Mouse (Mus musculus) gastrocnemius, adult 2 months (tissue): ENCODE results near the gene Tff1. TPM values are rescaled to one million over a fixed set of nuclear protein-coding genes. Genes with fewer than 3 reads are reported as not detected.

Experiments used
- DNase-seq: peaks from one replicate; pipeline ENCODE4 v3.0.0; 2022
- H3K27ac ChIP-seq: fragments of 200-600 bp; 2 replicates; pipeline ENCODE4 v1.8.1; 2022; ENCODE audit warnings: mild to moderate bottlenecking
- H3K4me3 ChIP-seq: fragments of 200-600 bp; 2 replicates; pipeline ENCODE4 v1.8.1; 2022; ENCODE audit warnings: mild to moderate bottlenecking, moderate library complexity
- CTCF ChIP-seq: fragments of 200-600 bp; IDR thresholded peaks from 2 replicates; pipeline ENCODE4 v1.8.1; 2022; ENCODE audit warnings: antibody characterized with exemption, mild to moderate bottlenecking, moderate library complexity
- intact Hi-C: fragments of 180-260 bp; cut with DNase I; formaldehyde crosslinking; loops from one replicate; pipeline ENCODE4 v1.15.1; 2025
- long read RNA-seq, 2 experiments: library from polyadenylated mRNA; stranded (forward); transcript quantifications; one replicate each; pipeline ENCODE4 v2.0.0; 2021
- total RNA-seq, 2 experiments: library from RNA; stranded (reverse); gene quantifications; 2 replicates each; pipeline ENCODE4 v1.2.3; 2021

Gene Tff1
- not detected for total RNA-seq
- long read RNA-seq, experiment 1, result 0 reads
- long read RNA-seq, experiment 2, result 0 reads

GRCm38 (mm10) chr17:31165127-31165526 lies at the start of gene Tff1:
Gene Tff1 (minus strand): TSS chr17:31165277.
- no peak within 1 kb of the TSS for H3K4me3 ChIP-seq
- no peak for DNase-seq
- no peak within 1 kb of the TSS for H3K27ac ChIP-seq
- intact Hi-C loops, result no loop called here
- no peak for TF ChIP-seq CTCF

- Histone ChIP-seq H3K27ac (no peak overlapping the region), H3K4me3 (no peak overlapping the region)
- DNase-seq, result no peak
- TF ChIP-seq CTCF, result no peak
- intact Hi-C loops, result no loop called here
Measured at GRCm38 (mm10) chr17:31211881-31212280, 46.8 kb upstream of the Tff1 start.

DNA sequence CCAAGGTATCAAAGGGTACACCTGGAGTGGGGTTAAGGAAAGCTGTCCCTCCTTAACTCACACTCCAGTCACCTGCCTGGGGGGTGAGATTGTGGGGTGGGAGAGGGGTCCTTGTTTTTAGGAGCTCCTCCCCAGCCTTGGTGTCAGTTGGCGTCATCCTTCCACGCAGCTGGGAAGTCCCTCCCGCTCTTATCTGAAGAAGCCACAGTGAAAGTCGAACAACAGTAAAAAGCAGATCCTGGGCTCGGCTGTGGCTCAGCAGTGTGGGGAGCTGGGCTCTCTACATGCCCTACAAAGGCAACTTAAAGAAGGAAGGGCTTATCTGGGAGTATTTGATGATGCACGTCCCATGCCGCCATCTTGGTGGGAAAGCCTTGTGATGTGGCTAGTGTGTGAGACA lies 45.2 kb upstream of the Tff1 start:
- intact Hi-C loops, result no loop called here
- no peak for TF ChIP-seq CTCF
- Histone ChIP-seq H3K27ac (no peak overlapping the region), H3K4me3 (no peak overlapping the region)
- no peak for DNase-seq

DNA sequence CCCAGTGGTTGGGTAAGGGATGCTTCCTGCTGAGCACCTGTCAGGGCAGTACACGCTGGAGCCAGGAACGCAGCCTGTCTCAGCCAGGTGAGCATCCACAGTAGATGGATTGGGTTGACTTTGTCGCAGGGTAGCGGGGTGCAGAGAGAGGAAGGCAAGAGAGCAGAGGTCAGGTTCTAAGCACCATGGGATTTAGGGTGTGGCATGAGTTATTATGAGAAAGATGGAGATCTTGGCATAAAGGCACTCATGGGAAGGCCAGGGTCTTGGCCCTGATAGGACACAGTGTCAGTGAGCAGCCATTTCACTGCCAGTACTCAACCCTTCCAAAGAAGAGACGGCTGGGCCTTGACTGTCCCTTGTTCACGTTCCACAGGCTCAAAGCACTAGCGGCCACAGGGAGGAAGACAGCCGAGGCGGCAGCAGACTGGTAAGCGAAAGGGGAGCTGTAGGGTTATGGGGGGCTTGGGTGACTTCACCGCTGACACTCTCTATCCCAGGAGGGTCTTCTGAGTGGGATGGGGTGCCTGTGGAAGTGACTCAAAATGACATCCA lies 44.4 kb upstream of the Tff1 start:
- TF ChIP-seq CTCF, result no peak
- Histone ChIP-seq H3K4me3 (no peak overlapping the region), H3K27ac (no peak overlapping the region)
- intact Hi-C loops, result no loop called here
- DNase-seq, result no peak

- H3K4me3 ChIP-seq, result no peak overlapping the region
- TF ChIP-seq CTCF, result no peak
- H3K27ac ChIP-seq, result no peak overlapping the region
- no peak for DNase-seq
- intact Hi-C loops, result no loop called here
Measured at GRCm38 (mm10) chr17:31208654-31209053, 43.6 kb upstream of the Tff1 start.

DNA sequence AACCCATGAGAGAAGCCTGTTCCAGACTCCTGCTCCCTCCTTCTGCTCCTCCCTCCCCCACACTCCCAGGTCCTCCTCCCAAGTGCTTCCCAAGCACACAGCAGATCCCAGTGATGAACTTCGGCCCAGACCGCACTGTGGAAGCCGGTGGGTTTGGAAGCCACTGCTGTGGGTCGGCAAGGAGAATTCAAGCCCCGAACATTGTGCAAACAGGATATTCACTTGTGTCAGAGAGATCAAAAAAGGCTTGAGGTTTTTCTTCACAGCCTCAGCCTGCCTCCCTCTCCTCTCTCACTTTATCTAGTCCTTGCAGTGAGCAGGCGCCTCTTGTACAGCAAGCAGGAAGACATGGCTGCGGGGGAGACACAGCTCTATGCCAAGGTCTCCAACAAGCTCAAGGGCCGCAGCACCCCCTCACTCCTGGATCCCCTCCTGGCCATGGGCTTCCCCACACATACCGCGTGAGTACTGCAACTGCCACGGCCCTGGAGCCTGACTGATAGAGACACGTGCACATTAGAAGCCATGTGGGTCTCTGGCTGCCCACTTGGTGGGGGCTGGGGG lies 42.8 kb upstream of the Tff1 start, which contains the start of gene Ubash3a:
TSS of gene Ubash3a (plus strand) at position 103 of the 564 bp plus-strand sequence.
- no peak for TF ChIP-seq CTCF
- intact Hi-C loops, result no loop called here
- Histone ChIP-seq H3K27ac (no peak within 1 kb of the TSS), H3K4me3 (no peak within 1 kb of the TSS)
- no peak for DNase-seq

DNA sequence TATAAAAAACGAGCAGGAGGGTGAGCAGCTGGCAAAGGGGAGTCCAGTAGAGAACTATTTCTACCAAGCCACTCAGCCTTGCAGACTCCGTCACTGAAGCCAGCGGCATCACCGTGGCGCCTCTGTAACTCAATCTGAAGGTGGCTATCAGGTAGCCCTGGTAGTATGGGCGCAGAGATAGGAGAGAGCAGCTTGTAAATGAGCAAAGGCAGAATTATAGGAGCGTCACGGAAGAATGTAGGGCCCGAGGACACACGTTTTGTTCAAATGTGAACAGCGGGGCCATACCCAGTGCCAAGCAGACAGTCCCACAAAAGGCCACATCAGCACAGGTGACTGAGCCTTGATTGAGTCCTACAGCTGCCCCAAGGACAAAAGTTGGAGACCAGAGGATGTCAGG lies 33.8 kb upstream of the Tff1 start, which contains the start of gene Tmprss3:
TSS of gene Tmprss3 (minus strand) at position 101 of the 400 bp plus-strand sequence.
- intact Hi-C loops, result no loop called here
- DNase-seq, result no peak
- Histone ChIP-seq H3K4me3 (no peak within 1 kb of the TSS), H3K27ac (no peak within 1 kb of the TSS)
- TF ChIP-seq CTCF, result no peak

GRCm38 (mm10) chr17:31196283-31196682 lies 31.2 kb upstream of the Tff1 start:
- intact Hi-C loops, result no loop called here
- TF ChIP-seq CTCF, result no peak
- DNase-seq, result no peak
- Histone ChIP-seq H3K27ac (no peak overlapping the region), H3K4me3 (no peak overlapping the region)

DNA sequence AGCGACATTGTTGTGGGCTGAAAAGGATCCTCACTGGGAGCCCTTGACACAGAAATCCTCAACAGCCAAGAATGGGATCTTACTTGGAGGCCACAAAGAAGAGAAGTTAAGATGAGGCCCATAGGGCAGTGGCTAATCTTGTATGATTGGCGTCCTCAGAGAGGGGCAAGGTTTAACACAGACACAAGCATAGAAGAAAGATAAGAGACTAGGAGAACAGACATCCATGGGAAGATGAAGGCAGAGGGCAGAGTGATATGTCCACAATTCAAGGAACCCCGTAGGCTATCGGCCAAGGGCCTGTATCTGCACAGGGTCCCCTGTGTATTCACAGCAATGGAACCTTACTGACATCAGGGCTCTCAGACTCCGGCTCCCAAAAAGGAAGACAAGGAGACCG lies 30.1 kb upstream of the Tff1 start:
- TF ChIP-seq CTCF, result no peak
- no peak overlapping the region for H3K27ac ChIP-seq
- intact Hi-C loops, result no loop called here
- no peak for DNase-seq
- H3K4me3 ChIP-seq, result no peak overlapping the region

DNA sequence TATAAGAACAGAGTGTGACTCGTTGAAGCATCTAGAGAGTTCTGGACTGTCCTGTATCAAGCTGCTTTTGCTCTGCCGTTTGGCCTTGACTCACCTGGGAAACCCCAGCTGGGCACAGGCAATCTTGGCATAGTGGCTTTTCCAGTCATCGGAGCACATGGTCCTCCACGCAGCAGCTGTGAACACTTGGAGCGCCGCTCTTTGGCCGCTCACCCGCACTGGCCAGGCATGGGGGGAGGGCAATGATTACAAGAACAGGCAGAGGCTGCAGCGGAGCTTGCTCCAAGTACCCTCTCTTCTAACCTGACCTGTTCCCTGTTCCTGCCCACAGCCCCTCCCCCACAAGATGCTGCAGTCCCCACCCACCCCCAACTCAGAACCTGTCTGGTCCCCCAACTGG lies 28.3 kb upstream of the Tff1 start:
- H3K4me3 ChIP-seq, result no peak overlapping the region
- H3K27ac ChIP-seq, result no peak overlapping the region
- peak; percentile 51 for DNase-seq
- intact Hi-C loops, result no loop called here
- TF ChIP-seq CTCF, result no peak

- DNase-seq, result no peak
- intact Hi-C loops, result no loop called here
- TF ChIP-seq CTCF, result no peak
- H3K27ac ChIP-seq, result no peak overlapping the region
- no peak overlapping the region for H3K4me3 ChIP-seq
Measured at GRCm38 (mm10) chr17:31192663-31193062, 27.6 kb upstream of the Tff1 start.

- Histone ChIP-seq H3K27ac (no peak overlapping the region), H3K4me3 (no peak overlapping the region)
- TF ChIP-seq CTCF, result no peak
- intact Hi-C loops, result no loop called here
- no peak for DNase-seq
Measured at GRCm38 (mm10) chr17:31191825-31192224, 26.7 kb upstream of the Tff1 start.

DNA sequence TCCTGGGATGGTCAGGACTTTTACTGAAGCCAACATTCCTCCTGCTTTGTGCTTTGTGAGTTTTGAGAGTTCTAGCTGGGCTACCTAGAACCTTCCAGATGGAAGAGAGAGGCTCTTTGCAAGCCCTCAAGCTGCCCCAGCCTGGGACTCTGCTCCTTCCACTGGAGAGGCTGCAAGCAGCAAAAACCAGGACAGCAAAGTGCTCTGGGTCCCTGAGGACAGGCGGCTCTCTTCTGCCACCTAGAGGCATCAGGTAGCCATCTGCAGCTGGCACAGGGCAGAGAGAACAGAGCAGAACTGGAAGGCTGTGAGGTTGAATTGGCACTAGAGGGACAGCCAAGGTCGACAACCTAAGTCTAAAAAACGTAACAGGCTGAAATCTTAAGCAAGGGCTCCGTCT lies 22.3 kb upstream of the Tff1 start:
- DNase-seq, result peak; percentile 75
- no peak overlapping the region for H3K4me3 ChIP-seq
- peak; percentile 96 for TF ChIP-seq CTCF
- intact Hi-C loops, result loop anchor here (1.0 to 2.0 kb wide), 2 partner anchors 49 to 177 kb away; no protein-coding TSS in a partner anchor
- no peak overlapping the region for H3K27ac ChIP-seq
